Mouse (Mus musculus) R1 (cell line): Measurements from ENCODE around the gene Chrdl2.
"Not testable (repeated sequence)": the region's sequence is repeated elsewhere in the genome, so short reads cannot be mapped to it uniquely, and the experiment has no call there.

Experiments
- DNase-seq: peaks from one replicate; pipeline ENCODE4 v3.0.0-alpha.2; 2018; ENCODE audit warnings: low read depth, low spot score

The Chrdl2 gene

DNA sequence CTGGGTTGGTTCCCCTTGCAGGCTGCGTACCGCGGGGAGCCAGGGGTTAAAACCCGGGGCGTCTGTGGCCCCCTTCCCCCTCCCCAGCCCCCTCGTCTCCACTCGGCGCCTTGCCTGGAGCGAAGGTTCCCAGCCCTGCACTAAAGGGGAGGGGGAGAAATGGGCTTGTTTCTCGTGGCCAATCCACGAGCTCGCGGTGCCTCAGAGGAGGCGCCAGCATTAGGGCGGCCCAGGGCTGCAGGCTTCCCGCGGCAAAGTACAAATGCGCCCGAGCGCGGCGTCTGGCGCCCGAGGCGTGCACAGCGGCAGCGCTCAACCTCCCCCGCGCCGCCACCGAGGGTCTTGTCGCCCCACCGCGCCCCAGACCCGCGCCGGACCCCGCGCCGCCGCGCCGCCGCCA lies at the start of gene Chrdl2:
Gene Chrdl2 (plus strand): TSS at position 383 of the 400 bp plus-strand sequence.
- peak; percentile 61 for DNase-seq

- no peak for DNase-seq
Measured at GRCm38 (mm10) chr7:99957226-99957965, 48.6 kb upstream of the Chrdl2 start.

- not testable (repeated sequence) for DNase-seq
Measured at GRCm38 (mm10) chr7:99960571-99960970, 45.4 kb upstream of the Chrdl2 start.

GRCm38 (mm10) chr7:99961518-99961917 lies 44.5 kb upstream of the Chrdl2 start:
- no peak for DNase-seq

DNA sequence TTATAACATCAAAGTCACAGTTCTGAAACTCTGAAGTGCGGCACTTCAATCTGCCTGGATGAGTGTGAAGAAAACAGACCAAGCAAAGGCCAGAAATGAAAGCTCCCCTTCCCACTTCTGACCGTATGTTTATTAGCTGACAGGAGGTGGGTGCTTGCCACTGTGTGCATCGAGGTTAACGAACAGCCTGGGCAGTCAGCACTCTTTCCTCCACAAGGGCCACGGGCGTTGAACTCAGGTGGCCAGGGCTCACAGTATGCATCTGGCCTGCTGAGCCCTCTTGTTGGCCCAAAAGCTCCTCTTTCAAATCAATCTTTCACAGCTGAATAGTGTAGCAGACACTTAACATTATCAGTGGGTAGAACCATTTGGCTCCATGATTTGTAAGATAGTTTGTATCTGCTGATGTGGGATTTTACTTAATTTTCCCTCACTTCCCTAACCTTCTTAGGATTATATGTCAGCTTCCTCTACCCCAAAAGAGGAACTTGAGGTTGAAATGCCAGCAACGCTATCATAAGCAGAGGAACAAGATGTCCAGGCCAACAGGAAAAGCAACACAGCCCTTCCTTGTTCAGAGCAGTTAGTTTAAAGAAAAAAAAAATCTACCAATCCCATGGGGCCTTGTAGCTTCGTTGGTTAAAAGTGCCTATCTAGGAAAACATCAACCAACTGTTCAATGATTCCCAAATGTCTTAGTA lies 43.3 kb upstream of the Chrdl2 start:
- DNase-seq: no peak

- DNase-seq: no peak
Measured at GRCm38 (mm10) chr7:99963237-99963860, 42.6 kb upstream of the Chrdl2 start.

DNA sequence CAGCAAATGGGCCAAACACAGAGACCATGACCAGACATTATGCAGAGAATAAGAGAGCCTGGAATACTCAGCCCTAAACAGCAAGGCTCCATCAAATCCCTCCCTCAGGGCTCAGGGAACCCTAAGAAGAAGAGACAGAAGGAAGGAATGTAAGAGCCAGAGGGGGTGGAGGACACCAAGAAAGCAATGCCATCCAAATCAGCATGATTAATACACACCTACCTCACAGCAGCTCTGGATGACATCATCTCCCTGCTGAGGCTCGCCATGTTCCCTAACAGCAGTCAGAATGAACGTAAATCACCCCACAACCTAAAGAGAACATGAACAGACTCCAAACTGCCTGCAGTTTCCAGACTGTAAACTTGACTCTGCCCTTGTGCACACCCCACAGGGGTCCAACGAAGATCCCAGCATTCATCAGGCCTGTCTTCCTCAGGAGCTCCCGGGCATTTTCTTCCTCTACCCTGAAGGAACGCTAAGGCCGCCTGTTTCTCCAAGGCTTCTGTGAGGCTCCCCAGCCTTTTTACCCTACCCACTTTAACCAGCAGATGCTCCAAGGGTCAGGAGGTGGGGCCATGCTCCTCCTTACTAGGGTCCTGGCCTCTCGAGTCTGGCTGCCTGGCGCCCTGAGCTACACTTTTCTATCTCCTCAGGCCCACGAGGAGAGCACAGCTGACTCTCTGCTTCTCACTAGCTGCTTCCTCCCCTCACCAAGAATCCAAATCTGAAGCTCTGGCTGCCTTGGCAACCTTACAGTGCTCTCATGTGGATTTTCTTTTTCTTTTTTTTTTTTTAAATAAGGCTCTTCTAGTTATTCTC lies 40.7 kb upstream of the Chrdl2 start:
- peak; percentile 34 for DNase-seq

- no peak for DNase-seq
Measured at GRCm38 (mm10) chr7:99966011-99966721, 39.8 kb upstream of the Chrdl2 start.

DNA sequence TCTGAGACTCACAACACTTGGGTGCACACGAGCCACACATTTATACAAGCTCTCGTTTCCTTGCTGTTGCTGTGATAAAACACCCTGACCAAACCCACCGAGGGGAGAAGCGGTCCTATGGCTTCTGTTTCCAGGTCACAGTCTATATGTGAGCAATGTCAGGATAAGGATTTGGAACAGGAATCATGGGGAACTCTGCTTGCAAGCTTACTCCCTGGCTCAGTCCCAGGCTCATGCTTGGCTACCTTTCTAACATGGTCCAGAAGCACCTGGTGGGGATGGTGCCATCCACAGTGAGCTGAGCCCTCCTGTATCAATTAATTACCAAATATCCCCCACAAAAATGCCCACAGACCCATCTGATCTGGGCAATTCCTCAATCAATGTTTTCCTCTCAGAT lies 36.8 kb upstream of the Chrdl2 start:
- no peak for DNase-seq

GRCm38 (mm10) chr7:99971926-99972325 lies 34.0 kb upstream of the Chrdl2 start:
- no peak for DNase-seq

- DNase-seq: not testable (repeated sequence)
Measured at GRCm38 (mm10) chr7:99972912-99973311, 33.1 kb upstream of the Chrdl2 start.

DNA sequence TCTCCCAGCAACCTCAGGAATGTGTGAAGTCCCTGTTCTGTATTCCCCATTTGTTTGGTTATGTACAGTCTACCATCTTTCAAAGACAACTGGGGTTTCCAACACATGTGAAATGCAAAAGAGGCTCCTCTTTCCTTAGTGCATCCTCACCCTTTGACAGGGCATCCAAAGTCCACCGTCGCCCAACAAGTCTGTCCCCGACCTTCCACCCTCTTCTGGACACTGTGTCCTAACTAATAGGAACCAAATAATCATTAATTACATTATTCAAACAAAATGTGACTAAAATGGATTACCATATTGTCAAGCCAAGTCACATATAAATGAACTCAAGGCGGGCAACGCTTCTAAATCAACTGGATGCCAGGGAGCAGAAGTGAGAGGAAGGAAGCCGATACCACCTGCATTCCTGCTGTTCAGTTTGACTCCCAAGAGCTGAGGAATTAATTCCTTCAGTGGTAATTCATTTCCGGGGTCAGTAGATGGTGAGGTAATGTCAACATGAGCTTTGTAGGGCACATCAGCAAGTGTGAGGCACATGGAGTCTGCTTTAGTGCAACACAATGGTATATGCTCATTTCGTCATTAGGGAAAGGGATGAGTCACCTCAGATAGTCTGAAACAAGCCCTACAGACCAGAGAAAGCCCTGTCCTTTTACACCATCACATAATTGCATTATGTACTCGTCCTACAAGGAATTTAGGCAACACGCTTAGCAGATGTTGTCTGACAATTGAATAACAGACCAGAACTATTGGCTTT lies 31.6 kb upstream of the Chrdl2 start:
- DNase-seq: no peak

DNA sequence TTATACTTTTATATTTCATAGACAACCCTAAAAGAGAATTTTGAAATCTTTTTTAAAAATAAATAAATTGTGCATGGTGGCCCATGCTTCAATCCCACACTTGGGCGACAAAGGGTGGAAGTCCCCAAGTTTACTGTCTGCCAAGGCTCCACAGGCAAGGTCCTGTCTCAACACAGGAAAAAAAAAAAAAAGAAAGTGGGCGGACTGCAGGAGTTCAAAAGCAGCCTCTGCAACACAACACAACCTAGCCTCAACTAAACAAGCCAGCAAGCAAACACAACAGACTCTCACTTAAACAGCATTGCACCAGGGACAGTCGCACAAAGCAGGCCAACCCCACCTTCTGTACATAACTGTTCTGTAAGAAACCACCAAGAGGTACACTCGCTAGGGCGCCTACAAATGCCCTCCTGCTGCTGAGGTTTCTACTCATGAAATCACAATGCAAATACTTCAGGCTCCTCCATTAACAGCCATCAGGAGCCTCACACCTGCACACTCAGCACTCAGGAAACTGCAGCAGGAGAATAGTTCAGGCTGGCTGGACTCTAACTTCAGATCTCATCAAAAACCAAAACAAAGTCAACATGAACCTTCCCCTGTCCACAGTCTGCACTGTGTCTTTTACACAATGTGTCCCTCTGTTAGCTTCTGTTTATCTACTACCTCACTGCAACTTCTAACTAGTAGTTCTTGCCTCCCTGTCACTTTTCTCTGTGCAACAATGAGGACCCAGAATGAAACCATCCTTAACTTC lies 30.0 kb upstream of the Chrdl2 start:
- peak; percentile 72 for DNase-seq

GRCm38 (mm10) chr7:99978041-99978440 lies 27.9 kb upstream of the Chrdl2 start:
- no peak for DNase-seq

DNA sequence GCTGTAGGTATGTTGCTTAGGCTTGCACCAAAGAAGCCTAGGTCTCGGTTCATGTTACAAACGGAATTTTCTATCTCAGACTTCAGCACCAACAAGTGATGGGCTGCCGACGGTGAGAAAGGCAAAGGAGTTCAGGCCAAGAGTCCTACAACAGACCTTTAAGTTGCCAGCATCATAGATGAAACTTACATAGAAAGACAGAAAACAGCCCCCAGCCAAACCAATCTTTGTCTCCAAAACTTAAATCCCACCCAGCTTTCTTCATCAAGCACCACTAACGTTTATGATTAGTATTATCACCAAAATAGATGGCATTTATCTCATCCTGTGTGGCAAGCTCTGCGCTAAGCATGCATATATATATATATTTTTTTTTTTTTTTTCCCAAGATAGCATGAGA lies 26.9 kb upstream of the Chrdl2 start:
- no peak for DNase-seq

DNA sequence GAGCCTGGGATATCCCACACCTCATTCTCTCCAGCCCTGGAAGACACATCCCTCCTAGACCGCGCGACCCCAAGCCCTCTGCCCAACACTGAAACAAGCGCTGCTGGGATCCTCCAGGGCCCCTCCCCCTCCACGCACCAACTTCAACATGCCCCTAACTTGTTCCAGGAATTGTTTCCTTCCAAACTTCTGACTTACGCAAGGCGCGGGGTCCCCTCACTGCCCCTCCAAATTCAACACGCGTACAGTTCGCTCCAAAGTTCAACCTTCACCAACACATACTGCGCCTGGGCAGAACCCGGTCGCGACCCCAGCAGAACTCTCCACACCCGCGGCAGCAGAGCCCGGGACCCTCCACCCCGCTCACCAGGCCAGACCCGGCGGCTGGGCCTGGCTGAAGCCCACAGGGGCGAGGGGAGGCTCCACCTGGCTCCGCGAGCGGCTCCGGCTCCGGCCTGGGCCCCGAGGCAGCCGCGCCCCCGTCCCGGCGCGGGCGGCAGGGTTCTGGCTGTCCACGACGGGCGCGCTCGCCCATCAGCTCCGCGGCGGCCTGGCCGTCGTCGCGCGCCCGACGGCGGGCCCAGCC lies 26.3 kb upstream of the Chrdl2 start:
- peak; percentile 87 for DNase-seq

DNA sequence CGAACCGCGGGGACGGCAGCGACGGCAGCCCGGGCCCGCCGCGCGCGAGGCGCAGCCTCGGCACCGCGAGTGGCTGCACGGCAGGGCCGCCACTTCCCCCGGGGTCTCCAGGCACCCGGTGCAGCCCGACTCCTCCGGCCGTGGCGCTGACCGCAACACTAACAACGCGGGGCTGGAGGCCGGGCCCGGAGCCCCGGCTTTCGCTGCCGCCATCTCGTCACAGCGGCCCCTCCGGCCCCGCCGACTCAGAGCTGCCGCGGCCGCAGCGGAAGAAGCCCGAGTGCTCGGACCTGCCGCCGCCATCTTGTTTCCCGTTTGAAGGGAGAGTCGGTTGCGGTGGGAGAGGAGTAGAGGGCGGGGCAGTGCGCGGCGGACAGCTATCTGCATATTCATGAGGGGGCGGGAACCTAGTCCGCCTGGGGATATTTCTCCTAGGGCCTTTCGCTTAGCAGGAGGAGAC lies 25.8 kb upstream of the Chrdl2 start, which contains the start of gene Rnf169:
Gene Rnf169 (minus strand): TSS at position 317 of the 460 bp plus-strand sequence.
- DNase-seq: peak; percentile 93

DNA sequence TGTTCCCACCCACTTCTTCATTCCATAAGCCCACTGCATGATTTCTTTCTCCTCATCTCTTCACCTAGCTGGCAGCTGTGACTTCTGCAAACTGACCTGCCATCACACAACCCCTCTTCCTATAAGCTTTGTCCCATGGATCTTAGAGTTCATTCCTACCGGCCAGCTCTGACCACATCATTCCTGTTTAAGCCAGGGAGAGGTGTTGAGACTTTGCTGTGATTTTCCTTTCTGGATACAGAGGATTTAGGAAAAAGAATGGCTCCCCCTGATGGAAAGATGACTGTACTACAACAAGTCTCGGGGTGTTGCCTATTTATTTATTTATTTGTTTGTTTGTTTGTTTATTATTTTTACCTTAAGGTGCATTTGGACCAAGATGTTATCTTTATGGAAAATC lies 24.7 kb upstream of the Chrdl2 start:
- peak; percentile 74 for DNase-seq
